Mouse (Mus musculus) ovary, postnatal 14 days (tissue): Measurements from ENCODE around the gene Gpatch1.
A peak's percentile ranks its signal among the peaks of the same experiment; 100 is the strongest.
"Not testable (repeated sequence)": the region's sequence is repeated elsewhere in the genome, so short reads cannot be mapped to it uniquely, and the experiment has no call there.

Experiments used
- DNase-seq: peaks from one replicate; pipeline ENCODE4 v3.0.0; 2022; ENCODE audit warnings: low spot score

Gpatch1 gene

GRCm38 (mm10) chr7:35322732-35323420 lies 4.6 kb upstream of the Gpatch1 start:
- no peak for DNase-seq

GRCm38 (mm10) chr7:35322161-35322560 lies 3.9 kb upstream of the Gpatch1 start:
- DNase-seq = no peak

- DNase-seq = no peak
These were observed 1.5 kb upstream of the Gpatch1 start for GRCm38 (mm10) chr7:35319755-35320154.

- DNase-seq = not testable (repeated sequence)
These were observed 981 bp upstream of the Gpatch1 start for GRCm38 (mm10) chr7:35319221-35319620.

- no peak for DNase-seq
These were observed 4.1 kb downstream of the Gpatch1 start for GRCm38 (mm10) chr7:35314156-35314555.

- DNase-seq = no peak
These were observed 7.0 kb downstream of the Gpatch1 start for GRCm38 (mm10) chr7:35311214-35311613.

- no peak for DNase-seq
These were observed 17.4 kb downstream of the Gpatch1 start for GRCm38 (mm10) chr7:35300792-35301191.

GRCm38 (mm10) chr7:35299656-35300055 lies 18.6 kb downstream of the Gpatch1 start:
- DNase-seq = no peak

GRCm38 (mm10) chr7:35297886-35298285 lies 20.4 kb downstream of the Gpatch1 start:
- no peak for DNase-seq

- DNase-seq = no peak
These were observed 22.6 kb downstream of the Gpatch1 start for GRCm38 (mm10) chr7:35295631-35296030.

- no peak for DNase-seq
These were observed 24.8 kb downstream of the Gpatch1 start for GRCm38 (mm10) chr7:35293464-35293863.

- DNase-seq = no peak
These were observed 39.3 kb downstream of the Gpatch1 start for GRCm38 (mm10) chr7:35278933-35279332.

GRCm38 (mm10) chr7:35277433-35277832 lies 40.8 kb downstream of the Gpatch1 start:
- DNase-seq = no peak

- DNase-seq = peak; percentile 13
These were observed 48.7 kb downstream of the Gpatch1 start for GRCm38 (mm10) chr7:35269443-35270024.

GRCm38 (mm10) chr7:35267841-35268240 lies 50.4 kb downstream of the Gpatch1 start:
- no peak for DNase-seq

GRCm38 (mm10) chr7:35266666-35267065 lies 51.6 kb downstream of the Gpatch1 start:
- no peak for DNase-seq

GRCm38 (mm10) chr7:35264746-35265145 lies 53.5 kb downstream of the Gpatch1 start:
- peak; percentile 52 for DNase-seq

- DNase-seq = no peak
These were observed 54.4 kb downstream of the Gpatch1 start for GRCm38 (mm10) chr7:35263595-35264489.

GRCm38 (mm10) chr7:35259384-35259783 lies 58.9 kb downstream of the Gpatch1 start:
- no peak for DNase-seq

GRCm38 (mm10) chr7:35258294-35258693 lies 59.9 kb downstream of the Gpatch1 start:
- DNase-seq = no peak

GRCm38 (mm10) chr7:35252041-35252558 lies 66.1 kb downstream of the Gpatch1 start:
- DNase-seq = no peak

GRCm38 (mm10) chr7:35237935-35238334 lies 80.3 kb downstream of the Gpatch1 start:
- not testable (repeated sequence) for DNase-seq

- DNase-seq = no peak
These were observed 82.9 kb downstream of the Gpatch1 start for GRCm38 (mm10) chr7:35235308-35235707.
